Mouse (Mus musculus): ENCODE measurements around the gene Tnfrsf25. TPM values are rescaled to one million over a fixed set of nuclear protein-coding genes. Genes with fewer than 3 reads are reported as not detected.

Gene Tnfrsf25
- polyA plus RNA-seq (2014; fragmentation: Nextera tagmentation; extraction: Ambion mirVana): 0.21 and 0.75 TPM in 2 replicates

GRCm38 (mm10) chr4:152115921-152116612 is at the start of gene Tnfrsf25:
Tnfrsf25 (plus strand) TSS chr4:152115934.
- no peak for DNase-seq (ENCODE audit: low spot score)

GRCm38 (mm10) chr4:152067280-152067679 is 48.5 kb upstream of the Tnfrsf25 start:
- H3K9ac ChIP-seq (replicated peaks; ENCODE audit: low read length): no peak overlapping the region
- no peaks in the 10 kb centered on the region for H3K4me1 ChIP-seq (ENCODE audit: control insufficient read depth, insufficient read depth, low read length)
- no peak overlapping the region for H3K4me2 ChIP-seq (ENCODE audit: low read depth, low read length)
- no peaks in the 10 kb centered on the region for H3K9me3 ChIP-seq (replicated peaks; ENCODE audit: control insufficient read depth, low read length)
- ATAC-seq (replicated peaks; ENCODE audit: insufficient number of reproducible peaks, low FRiP score, low TSS enrichment, low read depth): 0 out of 2 replicates have a peak, but pooled peaks have one; percentile 16
- H3K27me3 ChIP-seq (ENCODE audit: control insufficient read depth, insufficient read depth, low read length): no peaks in the 10 kb centered on the region
- H3K27ac ChIP-seq (replicated peaks; ENCODE audit: low read depth, low read length): no peak overlapping the region
- DNase-seq (ENCODE audit: low spot score): no peak
- no peaks in the 10 kb centered on the region for H3K36me3 ChIP-seq (replicated peaks; ENCODE audit: control insufficient read depth, insufficient read depth, low read depth, low read length)
- H3K4me3 ChIP-seq (ENCODE audit: low read depth, low read length): no peak overlapping the region

More at GRCm38 (mm10) chr4:152115921-152116612, at the start of gene Tnfrsf25:
- Histone ChIP-seq H3K4me1 (ENCODE audit: control insufficient read depth, insufficient read depth, low read length) (peaks cover 12% of the 10 kb centered on the region), H3K4me3 (ENCODE audit: low read depth, low read length) (peak within 1 kb of the TSS; percentile 10; the same call in 1 of the 2 replicates), H3K27me3 (ENCODE audit: control insufficient read depth, insufficient read depth, low read length) (peaks cover 54% of the 10 kb centered on the region), H3K9me3 (replicated peaks; ENCODE audit: control insufficient read depth, low read length) (no peaks in the 10 kb centered on the region), H3K27ac (replicated peaks; ENCODE audit: low read depth, low read length) (no peak within 1 kb of the TSS), H3K9ac (replicated peaks; ENCODE audit: low read length) (peak within 1 kb of the TSS; percentile 44), H3K4me2 (ENCODE audit: low read depth, low read length) (peak within 1 kb of the TSS; percentile 36), H3K36me3 (replicated peaks; ENCODE audit: control insufficient read depth, insufficient read depth, low read depth, low read length) (0 out of 2 replicates have a peak, but pooled peaks cover 3% of the 10 kb centered on the region)
- WGBS: 2% methylated on average over 30 of the region's 30 CpGs
- no peak for ATAC-seq (replicated peaks; ENCODE audit: insufficient number of reproducible peaks, low FRiP score, low TSS enrichment, low read depth)

GRCm38 (mm10) chr4:152068166-152068724 is 47.5 kb upstream of the Tnfrsf25 start:
- no peak for ATAC-seq (replicated peaks; ENCODE audit: insufficient number of reproducible peaks, low FRiP score, low TSS enrichment, low read depth)
- 75% methylated on average over 6 of the region's 6 CpGs for WGBS

GRCm38 (mm10) chr4:152069245-152069644 is 46.5 kb upstream of the Tnfrsf25 start:
- Histone ChIP-seq H3K27ac (replicated peaks; ENCODE audit: low read depth, low read length) (no peak overlapping the region), H3K4me1 (ENCODE audit: control insufficient read depth, insufficient read depth, low read length) (no peaks in the 10 kb centered on the region), H3K27me3 (ENCODE audit: control insufficient read depth, insufficient read depth, low read length) (no peaks in the 10 kb centered on the region), H3K9me3 (replicated peaks; ENCODE audit: control insufficient read depth, low read length) (no peaks in the 10 kb centered on the region), H3K36me3 (replicated peaks; ENCODE audit: control insufficient read depth, insufficient read depth, low read depth, low read length) (no peaks in the 10 kb centered on the region), H3K4me3 (ENCODE audit: low read depth, low read length) (no peak overlapping the region), H3K9ac (replicated peaks; ENCODE audit: low read length) (no peak overlapping the region), H3K4me2 (ENCODE audit: low read depth, low read length) (no peak overlapping the region)
- ATAC-seq (replicated peaks; ENCODE audit: insufficient number of reproducible peaks, low FRiP score, low TSS enrichment, low read depth): no peak
- no peak for DNase-seq (ENCODE audit: low spot score)
- WGBS: 87% methylated on average over 3 of the region's 3 CpGs

More at GRCm38 (mm10) chr4:152068166-152068724, 47.5 kb upstream of the Tnfrsf25 start:
- Histone ChIP-seq H3K9me3 (replicated peaks; ENCODE audit: control insufficient read depth, low read length) (no peaks in the 10 kb centered on the region), H3K9ac (replicated peaks; ENCODE audit: low read length) (no peak overlapping the region), H3K4me3 (ENCODE audit: low read depth, low read length) (no peak overlapping the region), H3K36me3 (replicated peaks; ENCODE audit: control insufficient read depth, insufficient read depth, low read depth, low read length) (no peaks in the 10 kb centered on the region), H3K4me1 (ENCODE audit: control insufficient read depth, insufficient read depth, low read length) (no peaks in the 10 kb centered on the region), H3K27ac (replicated peaks; ENCODE audit: low read depth, low read length) (no peak overlapping the region), H3K4me2 (ENCODE audit: low read depth, low read length) (no peak overlapping the region), H3K27me3 (ENCODE audit: control insufficient read depth, insufficient read depth, low read length) (no peaks in the 10 kb centered on the region)
- no peak for DNase-seq (ENCODE audit: low spot score)

- ATAC-seq (replicated peaks; ENCODE audit: insufficient number of reproducible peaks, low FRiP score, low TSS enrichment, low read depth): no peak; the same call in 1 of the 2 replicates
- no peak overlapping the region for H3K4me3 ChIP-seq (ENCODE audit: low read depth, low read length)
- no peak for DNase-seq (ENCODE audit: low spot score)
- WGBS: 76% methylated on average over 11 of the region's 11 CpGs
- H3K36me3 ChIP-seq (replicated peaks; ENCODE audit: control insufficient read depth, insufficient read depth, low read depth, low read length): no peaks in the 10 kb centered on the region
- H3K4me1 ChIP-seq (ENCODE audit: control insufficient read depth, insufficient read depth, low read length): no peaks in the 10 kb centered on the region
- no peak overlapping the region for H3K27ac ChIP-seq (replicated peaks; ENCODE audit: low read depth, low read length)
- H3K27me3 ChIP-seq (ENCODE audit: control insufficient read depth, insufficient read depth, low read length): no peaks in the 10 kb centered on the region
- H3K9me3 ChIP-seq (replicated peaks; ENCODE audit: control insufficient read depth, low read length): no peaks in the 10 kb centered on the region
- no peak overlapping the region for H3K4me2 ChIP-seq (ENCODE audit: low read depth, low read length)
- no peak overlapping the region for H3K9ac ChIP-seq (replicated peaks; ENCODE audit: low read length)
Observed at GRCm38 (mm10) chr4:152070494-152071396, 45.0 kb upstream of the Tnfrsf25 start.

- H3K4me1 ChIP-seq (ENCODE audit: control insufficient read depth, insufficient read depth, low read length): no peaks in the 10 kb centered on the region; the same call in 1 of the 2 replicates
- DNase-seq (ENCODE audit: low spot score): no peak
- ATAC-seq (replicated peaks; ENCODE audit: insufficient number of reproducible peaks, low FRiP score, low TSS enrichment, low read depth): no peak
- H3K9ac ChIP-seq (replicated peaks; ENCODE audit: low read length): no peak within 1 kb of the TSS
- no peaks in the 10 kb centered on the region for H3K36me3 ChIP-seq (replicated peaks; ENCODE audit: control insufficient read depth, insufficient read depth, low read depth, low read length)
- 72% methylated on average over 10 of the region's 10 CpGs for WGBS
- no peak within 1 kb of the TSS for H3K4me2 ChIP-seq (ENCODE audit: low read depth, low read length)
- no peaks in the 10 kb centered on the region for H3K27me3 ChIP-seq (ENCODE audit: control insufficient read depth, insufficient read depth, low read length)
- no peak within 1 kb of the TSS for H3K4me3 ChIP-seq (ENCODE audit: low read depth, low read length)
- H3K27ac ChIP-seq (replicated peaks; ENCODE audit: low read depth, low read length): no peak within 1 kb of the TSS
- H3K9me3 ChIP-seq (replicated peaks; ENCODE audit: control insufficient read depth, low read length): no peaks in the 10 kb centered on the region
Observed at GRCm38 (mm10) chr4:152072121-152072601, 43.6 kb upstream of the Tnfrsf25 start, which contains the start of gene Plekhg5. Plekhg5 (plus strand) TSS chr4:152072498.

GRCm38 (mm10) chr4:152072655-152073054 is 43.1 kb upstream of the Tnfrsf25 start:
- H3K36me3 ChIP-seq (replicated peaks; ENCODE audit: control insufficient read depth, insufficient read depth, low read depth, low read length): no peaks in the 10 kb centered on the region
- no peak overlapping the region for H3K4me2 ChIP-seq (ENCODE audit: low read depth, low read length)
- no peak overlapping the region for H3K9ac ChIP-seq (replicated peaks; ENCODE audit: low read length)
- H3K27ac ChIP-seq (replicated peaks; ENCODE audit: low read depth, low read length): no peak overlapping the region
- no peaks in the 10 kb centered on the region for H3K27me3 ChIP-seq (ENCODE audit: control insufficient read depth, insufficient read depth, low read length)
- no peak for ATAC-seq (replicated peaks; ENCODE audit: insufficient number of reproducible peaks, low FRiP score, low TSS enrichment, low read depth)
- no peak for DNase-seq (ENCODE audit: low spot score)
- no peaks in the 10 kb centered on the region; the same call in 1 of the 2 replicates for H3K4me1 ChIP-seq (ENCODE audit: control insufficient read depth, insufficient read depth, low read length)
- no peak overlapping the region for H3K4me3 ChIP-seq (ENCODE audit: low read depth, low read length)
- 76% methylated on average over 10 of the region's 10 CpGs for WGBS
- H3K9me3 ChIP-seq (replicated peaks; ENCODE audit: control insufficient read depth, low read length): no peaks in the 10 kb centered on the region
